In the genomic region with DNA sequence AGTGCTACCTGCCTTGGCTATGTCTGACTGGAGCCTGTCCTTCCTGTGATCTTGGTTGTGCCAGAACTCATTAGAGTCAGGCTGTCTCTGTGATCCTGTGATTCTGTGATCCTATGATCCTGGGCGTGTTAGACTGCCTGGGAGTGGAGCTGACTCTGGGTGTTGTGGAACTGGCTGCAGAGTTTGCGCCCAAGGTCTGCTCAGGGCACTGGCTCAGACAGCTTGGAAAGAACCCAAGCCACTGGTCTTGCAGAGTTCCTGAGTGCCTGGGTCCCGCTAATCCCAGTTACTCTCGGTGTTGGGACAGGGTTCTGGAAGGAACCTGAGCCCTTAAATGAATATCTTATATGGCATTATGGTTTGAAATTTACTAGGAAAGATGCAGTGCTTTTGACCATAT, we compare ENCODE assay signal across 12 mouse cellular contexts.
"Had no signal": no experiment of that assay in that cellular context is flagged by ENCODE, and none has a peak within 500 bp of the region (broad histone marks: within the 10 kb centered on the region; RNA-seq: fewer than 3 reads in every experiment).

No protein-coding gene starts in this region.

- DNase-seq: gastrocnemius, adult 2 months; gastrocnemius, postnatal 10 days; gastrocnemius, postnatal 25 days; heart, postnatal 10 days; heart, postnatal 4 days; kidney, adult 18-20 months; kidney, adult 8-10 months; kidney, postnatal 10 days; kidney, postnatal 25 days; kidney, postnatal 4 days; liver, embryonic 13.5 days; liver, postnatal 0 days had no signal
